Mouse (Mus musculus): ENCODE measurements around the gene Btrc. TPM values are rescaled to one million over a fixed set of nuclear protein-coding genes. Genes with fewer than 3 reads are reported as not detected.
"Not testable (repeated sequence)": the region's sequence is repeated elsewhere in the genome, so short reads cannot be mapped to it uniquely, and the experiment has no call there.

Btrc gene
- total RNA-seq (2021), result 10 to 100 TPM; 39.6 to 43.8 TPM
- long read RNA-seq, experiment 1, transcript Btrc-201 (15 exons, 2,978 nt), result major isoform, 12 of 70 reads
- long read RNA-seq, experiment 1, transcript Btrc-202 (14 exons, 2,064 nt), result minor isoform, 5 of 70 reads
- long read RNA-seq, experiment 1, partial matches to known transcripts, result 5 of 70 reads
- long read RNA-seq, experiment 1, other reads (novel, unspliced or antisense), result 48 of 70 reads
- long read RNA-seq, experiment 2, transcript Btrc-201 (15 exons, 2,978 nt), result major isoform, 14 of 78 reads
- long read RNA-seq, experiment 2, partial matches to known transcripts, result 10 of 78 reads
- long read RNA-seq, experiment 2, other reads (novel, unspliced or antisense), result 53 of 78 reads

- peak; percentile 99 for DNase-seq (ENCODE audit: low spot score in 2 of 2)
Observed at GRCm38 (mm10) chr19:45363384-45363926, at the start of gene Btrc. Gene Btrc, plus strand, starts transcription at chr19:45363734.

GRCm38 (mm10) chr19:45317473-45317882 lies 46.1 kb upstream of the Btrc start:
- no peak for DNase-seq (ENCODE audit: low spot score in 2 of 2)

- DNase-seq (ENCODE audit: low spot score in 2 of 2), result no peak
Observed at GRCm38 (mm10) chr19:45321062-45321461, 42.5 kb upstream of the Btrc start.

- no peak for DNase-seq (ENCODE audit: low spot score in 2 of 2)
Observed at GRCm38 (mm10) chr19:45329039-45329438, 34.5 kb upstream of the Btrc start.

- no peak for DNase-seq (ENCODE audit: low spot score in 2 of 2)
Observed at GRCm38 (mm10) chr19:45329748-45330298, 33.7 kb upstream of the Btrc start.

- DNase-seq (ENCODE audit: low spot score in 2 of 2), result no peak
Observed at GRCm38 (mm10) chr19:45336718-45337117, 26.8 kb upstream of the Btrc start.

GRCm38 (mm10) chr19:45338182-45338581 lies 25.4 kb upstream of the Btrc start:
- no peak for DNase-seq (ENCODE audit: low spot score in 2 of 2)

GRCm38 (mm10) chr19:45343941-45344340 lies 19.6 kb upstream of the Btrc start:
- no peak for DNase-seq (ENCODE audit: low spot score in 2 of 2)

GRCm38 (mm10) chr19:45348188-45348587 lies 15.3 kb upstream of the Btrc start:
- no peak for DNase-seq (ENCODE audit: low spot score in 2 of 2)

- DNase-seq (ENCODE audit: low spot score in 2 of 2), result no peak
Observed at GRCm38 (mm10) chr19:45350456-45350855, 13.1 kb upstream of the Btrc start.

GRCm38 (mm10) chr19:45352706-45353105 lies 10.8 kb upstream of the Btrc start:
- not testable (repeated sequence) for DNase-seq (ENCODE audit: low spot score in 2 of 2)

GRCm38 (mm10) chr19:45355678-45356077 lies 7.9 kb upstream of the Btrc start:
- no peak for DNase-seq (ENCODE audit: low spot score in 2 of 2)

GRCm38 (mm10) chr19:45356868-45357267 lies 6.7 kb upstream of the Btrc start:
- DNase-seq (ENCODE audit: low spot score in 2 of 2), result not testable (repeated sequence)

GRCm38 (mm10) chr19:45360486-45360885 lies 3.0 kb upstream of the Btrc start:
- DNase-seq (ENCODE audit: low spot score in 2 of 2), result no peak

GRCm38 (mm10) chr19:45363933-45364391 lies 428 bp downstream of the Btrc start:
- DNase-seq (ENCODE audit: low spot score in 2 of 2), result no peak

- no peak for DNase-seq (ENCODE audit: low spot score in 2 of 2)
Observed at GRCm38 (mm10) chr19:45366651-45367050, 3.1 kb downstream of the Btrc start.

GRCm38 (mm10) chr19:45384815-45385214 lies 21.3 kb downstream of the Btrc start:
- DNase-seq (ENCODE audit: low spot score in 2 of 2), result not testable (repeated sequence)

GRCm38 (mm10) chr19:45388551-45388950 lies 25.0 kb downstream of the Btrc start:
- no peak for DNase-seq (ENCODE audit: low spot score in 2 of 2)

GRCm38 (mm10) chr19:45394078-45394477 lies 30.5 kb downstream of the Btrc start:
- no peak for DNase-seq (ENCODE audit: low spot score in 2 of 2)

GRCm38 (mm10) chr19:45411000-45411399 lies 47.5 kb downstream of the Btrc start:
- no peak for DNase-seq (ENCODE audit: low spot score in 2 of 2)

GRCm38 (mm10) chr19:45412694-45413093 lies 49.2 kb downstream of the Btrc start:
- DNase-seq (ENCODE audit: low spot score in 2 of 2), result no peak

- no peak for DNase-seq (ENCODE audit: low spot score in 2 of 2)
Observed at GRCm38 (mm10) chr19:45413966-45414365, 50.4 kb downstream of the Btrc start.
